Mouse (Mus musculus) cerebellum, adult 11 months (tissue): ENCODE measurements around the gene Rhof.
A peak's percentile ranks its signal among the peaks of the same experiment; 100 is the strongest.

ENCODE experiments used
- DNase-seq: peaks from one replicate; pipeline ENCODE4 v3.0.0; 2022

Rhof gene

DNA sequence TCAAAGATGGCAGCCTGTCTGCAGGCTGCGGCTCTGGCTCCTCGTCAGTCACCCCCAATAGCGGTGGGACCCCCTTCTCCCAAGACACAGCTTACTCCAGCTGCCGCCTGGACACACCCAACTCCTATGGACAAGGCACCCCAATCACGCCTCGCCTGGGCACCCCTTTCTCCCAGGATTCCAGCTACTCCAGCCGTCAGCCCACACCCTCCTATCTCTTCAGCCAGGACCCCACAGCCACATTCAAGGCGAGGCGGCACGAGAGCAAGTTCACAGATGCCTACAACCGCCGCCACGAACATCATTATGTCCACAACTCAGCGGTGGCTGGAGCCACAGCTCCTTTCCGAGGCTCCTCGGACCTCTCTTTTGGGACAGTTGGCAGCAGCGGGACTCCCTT lies 15.1 kb upstream of the Rhof start:
- no peak for DNase-seq

DNA sequence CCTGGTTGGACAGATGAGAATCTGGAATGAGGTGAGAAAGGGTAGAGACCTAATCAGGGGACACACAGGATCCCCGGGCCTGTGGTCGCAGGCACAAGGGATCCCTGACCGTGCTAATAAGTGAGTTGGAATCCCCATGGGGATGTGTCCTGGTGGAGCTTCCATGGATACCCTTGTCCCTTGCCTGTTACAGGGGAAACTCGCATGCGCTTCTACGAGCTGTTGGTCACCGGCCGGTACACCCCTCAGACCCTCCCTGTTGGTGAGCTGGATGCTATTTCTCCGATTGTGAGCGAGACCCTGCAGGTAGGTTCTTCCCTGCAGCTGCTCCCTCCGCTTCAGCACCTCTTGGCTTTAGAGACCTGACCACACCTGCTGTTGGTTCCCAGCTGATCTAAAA lies 13.9 kb upstream of the Rhof start:
- no peak for DNase-seq

DNA sequence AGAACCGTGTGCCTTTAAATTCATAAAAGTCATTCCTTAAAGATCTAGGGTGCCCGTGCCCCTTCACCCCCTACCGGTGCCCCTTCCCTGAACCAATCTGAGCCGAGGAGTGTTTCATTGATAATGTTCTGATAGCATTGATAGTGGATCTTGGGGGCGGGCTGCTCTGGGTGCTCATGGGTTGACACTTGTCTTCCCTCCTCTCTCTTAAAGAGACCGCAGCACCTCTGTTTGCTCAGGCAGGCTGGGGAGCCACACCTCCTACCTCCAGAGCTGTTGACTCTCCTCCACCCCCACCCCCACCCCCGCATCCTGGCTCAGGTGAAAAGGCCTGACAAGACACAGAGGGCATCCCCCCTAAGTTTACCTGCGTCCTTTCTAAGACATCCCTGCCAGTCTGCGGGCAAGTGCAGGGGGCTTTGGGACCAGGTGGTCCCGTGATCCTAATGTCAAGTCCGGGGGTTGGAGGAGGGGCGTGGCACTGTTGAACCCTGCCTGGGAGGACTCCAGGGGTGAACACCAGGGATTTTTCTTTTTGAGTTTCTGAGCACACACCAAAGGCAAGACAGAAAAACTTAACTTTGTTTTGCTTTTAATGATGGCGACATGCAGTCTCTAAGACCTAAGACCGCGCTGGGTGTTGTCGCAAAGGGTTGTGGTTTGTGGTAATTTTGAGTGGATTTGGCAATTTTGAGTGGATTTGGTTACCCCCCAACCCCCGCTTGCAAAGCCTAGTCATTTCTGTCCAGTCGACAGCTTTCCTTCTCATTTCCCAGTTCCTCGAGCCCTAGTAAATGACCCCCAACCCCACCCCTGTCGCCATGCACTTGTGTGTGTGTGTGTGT lies 12.5 kb upstream of the Rhof start:
- DNase-seq: no peak

DNA sequence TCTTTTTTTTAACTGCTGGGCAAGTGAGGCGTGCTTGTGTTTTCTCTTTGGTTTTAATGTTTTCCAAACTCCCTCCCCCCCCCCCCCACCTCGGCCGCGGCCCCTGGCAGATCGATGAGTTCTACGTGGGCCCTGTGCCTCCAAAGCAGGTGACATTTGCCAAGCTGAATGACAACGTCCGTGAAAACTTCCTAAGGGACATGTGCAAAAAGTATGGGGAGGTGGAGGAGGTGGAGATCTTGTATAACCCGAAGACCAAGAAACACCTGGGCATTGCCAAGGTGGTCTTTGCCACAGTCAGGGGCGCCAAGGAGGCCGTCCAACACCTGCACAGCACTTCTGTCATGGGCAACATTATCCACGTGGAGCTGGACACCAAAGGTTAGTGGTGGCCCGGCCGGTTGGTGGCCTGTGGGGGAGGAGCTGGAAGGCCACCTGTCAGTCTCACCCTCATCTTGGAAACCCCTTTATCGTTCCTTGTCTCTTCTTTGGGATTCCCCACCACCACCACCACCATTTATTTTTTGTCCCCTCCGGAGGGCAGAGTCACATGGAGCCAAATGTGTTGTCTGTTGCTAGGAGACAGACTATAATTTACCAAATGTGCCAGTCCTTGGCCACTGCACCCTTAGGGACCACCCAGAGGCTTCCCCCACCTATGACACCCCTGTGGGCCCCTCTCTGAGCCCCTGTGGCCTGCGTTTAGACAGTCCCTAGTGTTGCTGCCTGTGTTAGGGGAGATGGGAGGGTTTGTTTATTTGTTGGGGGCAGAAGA lies 11.7 kb upstream of the Rhof start:
- DNase-seq: peak; percentile 45

DNA sequence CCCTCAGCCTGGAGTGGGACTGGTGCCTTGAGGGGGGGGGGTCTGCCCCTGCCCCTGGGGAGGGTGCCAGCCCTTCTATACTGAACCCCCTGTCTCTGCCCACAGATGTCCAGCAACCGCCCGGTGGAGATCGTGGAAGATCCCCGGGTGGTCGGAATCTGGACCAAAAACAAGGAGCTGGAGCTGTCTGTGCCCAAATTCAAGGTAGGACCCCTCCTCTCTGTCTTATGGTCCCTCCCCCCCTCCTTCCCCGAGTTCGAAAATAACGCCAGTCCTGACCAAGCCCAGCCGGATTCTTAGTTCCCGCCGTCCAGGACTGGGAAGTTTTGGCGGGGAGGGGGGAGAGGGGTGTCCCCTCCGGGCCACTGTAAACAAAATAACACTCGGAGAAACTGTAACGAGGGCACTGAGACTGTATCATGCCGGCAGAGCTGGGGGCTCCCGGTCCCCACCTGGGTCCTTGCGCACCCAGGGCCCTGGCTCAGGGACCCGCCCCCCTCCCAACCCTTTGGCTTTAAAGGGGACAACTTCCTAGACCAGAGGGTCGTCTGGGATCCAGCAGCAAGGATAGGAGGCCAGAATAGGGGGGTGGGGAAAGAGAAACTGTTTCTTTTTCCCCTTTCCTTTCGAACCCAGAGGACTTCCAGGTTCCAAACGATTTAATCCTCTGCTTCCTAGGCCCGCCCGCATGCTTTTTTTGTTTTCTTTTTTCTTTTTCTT lies 10.9 kb upstream of the Rhof start:
- DNase-seq: no peak

DNA sequence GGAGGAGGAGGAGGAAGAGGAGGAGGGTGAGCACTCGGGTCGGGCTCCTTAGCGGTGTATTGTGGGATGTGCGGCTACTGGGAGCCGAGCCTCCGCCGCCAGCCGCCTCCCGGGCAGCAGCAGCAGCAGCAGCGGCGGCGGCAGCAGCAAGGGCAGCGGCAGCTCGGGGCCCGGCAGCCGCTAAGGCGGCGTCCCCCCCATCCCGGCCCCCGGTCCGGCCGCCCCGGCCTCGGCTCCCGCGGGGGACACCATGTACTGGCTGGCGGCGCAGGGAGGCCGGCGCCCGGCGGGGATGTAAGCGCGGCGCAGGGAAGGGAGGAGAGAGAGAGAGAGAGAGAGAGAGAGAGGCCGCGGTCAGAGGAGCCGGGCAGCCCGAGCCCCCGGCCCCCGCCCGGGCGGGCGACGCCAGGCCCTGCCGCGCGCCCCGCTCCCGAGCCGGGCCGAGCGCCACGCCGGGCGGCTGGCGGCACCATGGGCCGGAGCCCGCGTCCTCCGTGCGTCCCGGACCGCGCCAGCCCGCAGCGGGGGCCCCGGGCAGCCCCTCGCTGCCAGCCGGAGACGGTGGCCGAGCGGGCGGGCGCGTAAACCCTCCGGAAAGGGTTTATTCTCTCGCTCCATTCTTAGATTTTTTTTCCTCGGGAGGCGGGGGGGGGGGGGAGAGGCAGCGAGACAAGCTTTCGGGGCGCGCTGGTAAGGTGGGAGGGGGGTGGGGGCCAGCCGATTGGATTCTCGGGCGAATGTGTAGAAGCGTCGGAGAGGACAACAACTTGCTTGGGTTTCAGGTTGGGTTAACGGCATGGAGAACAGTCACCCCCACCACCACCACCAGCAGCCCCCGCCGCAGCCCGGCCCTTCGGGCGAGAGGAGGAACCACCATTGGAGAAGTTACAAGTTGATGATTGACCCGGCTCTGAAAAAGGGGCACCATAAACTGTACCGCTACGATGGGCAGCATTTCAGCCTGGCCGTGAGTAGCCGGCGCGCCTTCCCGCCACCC lies 10.0 kb upstream of the Rhof start, which contains the start of gene Setd1b:
Setd1b (plus strand) TSS at position 33 of the 997 bp plus-strand sequence.
- DNase-seq: no peak

DNA sequence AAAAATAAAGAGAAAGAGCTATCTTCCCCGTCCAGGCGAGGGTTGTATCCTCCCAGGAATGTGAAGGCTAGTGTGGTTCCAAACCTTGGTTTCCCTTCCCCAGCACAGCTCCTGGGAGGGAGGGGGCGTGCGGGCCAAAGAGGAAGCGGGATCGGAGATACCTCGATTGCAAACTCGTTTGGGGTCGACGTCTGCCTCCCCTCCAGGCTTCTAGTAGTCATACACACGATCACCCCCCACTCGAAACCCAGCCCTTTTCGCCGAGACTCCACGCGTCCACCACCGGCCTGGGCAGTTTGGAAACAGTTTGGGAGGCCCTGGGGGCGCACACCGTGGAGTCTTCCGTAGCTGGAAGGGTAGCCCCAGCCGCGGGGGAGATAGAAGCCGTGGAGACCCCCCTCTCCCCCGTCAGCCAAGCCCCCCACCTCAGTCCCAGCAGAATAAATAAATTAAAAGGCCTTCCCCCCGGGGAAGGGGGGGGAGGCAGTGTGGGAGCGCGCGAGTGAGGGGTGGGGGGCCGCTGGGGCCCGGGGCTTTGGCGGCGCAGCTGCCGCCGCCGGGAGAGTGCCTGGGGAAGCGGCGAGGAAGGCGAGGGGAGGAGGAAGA lies 9.2 kb upstream of the Rhof start:
- peak; percentile 59 for DNase-seq

DNA sequence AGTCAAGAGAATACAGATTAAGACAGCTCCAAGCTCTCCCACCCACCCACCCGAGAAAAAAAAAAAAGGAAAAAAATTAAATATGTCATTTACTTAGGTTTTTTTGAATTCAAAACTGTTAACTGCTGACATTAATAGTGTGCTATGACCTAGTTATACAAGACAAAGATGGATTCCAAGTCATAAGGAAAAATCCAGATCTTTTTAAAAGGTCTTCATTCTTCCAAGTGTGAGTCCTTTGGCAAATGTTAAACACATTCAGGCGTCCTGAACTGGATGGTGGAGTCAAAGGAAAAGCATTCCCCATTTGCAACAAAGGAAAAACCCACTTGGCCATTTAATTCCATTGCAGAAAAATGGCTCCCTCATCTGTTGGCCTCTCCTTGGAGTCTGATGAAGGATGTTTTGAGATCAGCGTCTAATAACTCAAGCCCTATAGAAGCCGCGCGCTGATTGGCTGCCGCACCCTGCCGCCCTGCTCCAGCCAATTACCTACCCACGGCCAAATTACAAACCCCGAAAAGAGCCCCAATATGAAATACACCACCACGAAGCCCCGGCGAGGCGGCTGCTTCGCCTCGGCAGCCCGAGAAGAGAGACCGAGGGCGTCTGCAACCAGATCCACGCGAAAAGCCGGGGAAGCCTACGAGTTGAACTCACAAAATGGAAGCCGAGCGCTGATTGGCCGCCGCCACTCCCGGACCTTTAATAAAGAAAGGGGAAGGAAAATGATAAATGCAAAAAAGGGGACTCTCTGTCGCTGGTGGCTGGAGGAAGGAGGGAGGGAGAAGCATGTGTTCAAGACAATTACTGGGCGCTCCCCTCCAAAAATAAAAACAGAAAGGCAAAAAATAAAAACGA lies 8.4 kb upstream of the Rhof start:
- DNase-seq: peak; percentile 91

DNA sequence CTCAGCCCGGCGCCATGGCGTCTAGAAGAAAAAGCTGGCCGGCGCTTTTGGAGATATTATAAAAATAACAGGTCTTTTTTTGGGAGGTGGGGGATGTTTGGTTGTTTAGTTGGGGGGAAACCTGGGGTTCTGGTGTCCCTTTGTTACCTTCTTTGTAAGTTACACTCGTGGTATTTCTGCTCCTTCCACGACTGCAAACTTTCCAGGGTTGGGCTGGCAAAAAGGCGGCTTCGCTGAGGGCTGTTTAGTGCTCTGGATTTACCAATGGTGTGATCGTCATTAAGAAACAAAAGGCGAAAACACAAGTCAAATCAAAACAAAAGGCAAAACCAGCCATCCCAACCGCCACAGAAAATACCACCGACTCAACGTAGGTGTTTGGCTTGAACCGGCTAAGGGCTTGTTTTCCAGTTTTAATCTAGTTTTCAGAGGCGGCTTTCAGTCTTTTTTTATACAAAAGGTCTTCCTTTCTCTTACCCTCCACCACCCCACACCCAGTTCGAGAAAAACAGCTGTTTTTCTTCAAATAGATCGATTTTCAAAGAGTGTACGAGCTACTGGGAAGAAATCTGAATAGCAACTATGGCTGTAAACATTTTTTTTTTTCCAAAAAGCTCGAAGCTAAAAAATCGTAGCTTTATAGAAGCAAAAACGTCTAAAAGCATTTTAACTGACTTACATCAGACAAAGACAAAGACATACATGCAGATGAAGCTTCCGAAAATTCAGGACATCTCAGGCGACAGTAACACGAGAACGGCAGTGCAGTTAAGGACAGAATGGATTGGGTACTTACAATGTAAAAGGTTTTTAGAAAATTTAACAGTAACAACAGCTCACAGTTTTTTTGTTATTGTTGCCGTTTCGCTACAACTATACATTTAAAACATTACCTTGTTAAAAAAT lies 7.5 kb upstream of the Rhof start:
- no peak for DNase-seq

DNA sequence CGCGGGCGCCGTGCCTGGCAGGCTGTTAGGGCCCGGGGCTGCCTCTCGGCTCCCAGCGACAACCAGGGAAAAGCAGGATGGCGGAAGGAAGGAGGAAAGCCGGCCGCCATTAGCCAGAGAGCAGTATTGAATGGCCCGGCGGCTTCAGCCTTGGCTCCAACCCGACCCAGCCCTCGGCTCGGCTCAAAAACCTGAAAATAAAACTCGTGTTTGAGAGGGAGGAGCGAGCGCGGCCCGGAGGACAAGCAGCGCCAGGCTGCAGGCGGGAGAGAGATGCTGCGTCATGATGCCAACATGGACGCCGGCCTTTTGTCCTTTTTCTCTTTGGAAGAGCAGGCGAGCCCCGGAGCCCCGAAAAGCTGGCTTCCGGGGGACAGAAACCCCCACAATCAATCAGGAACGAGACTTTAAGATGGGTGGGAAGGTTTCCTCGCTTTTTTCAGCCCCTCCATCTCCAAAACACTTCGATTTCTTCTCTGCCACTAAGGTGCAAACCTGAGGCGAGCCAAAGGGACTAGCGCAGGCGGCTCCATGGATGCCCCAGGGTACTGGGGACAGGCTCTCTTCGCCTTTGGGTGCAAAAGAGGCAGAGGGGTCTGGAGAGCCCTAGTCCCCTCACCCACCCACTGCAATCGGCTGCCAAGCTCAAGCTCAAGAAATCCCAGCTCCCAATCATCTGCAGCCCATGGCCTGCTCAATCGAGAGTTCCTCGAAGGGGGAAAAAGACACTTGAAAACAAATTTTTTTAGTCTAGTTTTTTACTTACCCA lies 6.6 kb upstream of the Rhof start:
- DNase-seq: peak; percentile 91

DNA sequence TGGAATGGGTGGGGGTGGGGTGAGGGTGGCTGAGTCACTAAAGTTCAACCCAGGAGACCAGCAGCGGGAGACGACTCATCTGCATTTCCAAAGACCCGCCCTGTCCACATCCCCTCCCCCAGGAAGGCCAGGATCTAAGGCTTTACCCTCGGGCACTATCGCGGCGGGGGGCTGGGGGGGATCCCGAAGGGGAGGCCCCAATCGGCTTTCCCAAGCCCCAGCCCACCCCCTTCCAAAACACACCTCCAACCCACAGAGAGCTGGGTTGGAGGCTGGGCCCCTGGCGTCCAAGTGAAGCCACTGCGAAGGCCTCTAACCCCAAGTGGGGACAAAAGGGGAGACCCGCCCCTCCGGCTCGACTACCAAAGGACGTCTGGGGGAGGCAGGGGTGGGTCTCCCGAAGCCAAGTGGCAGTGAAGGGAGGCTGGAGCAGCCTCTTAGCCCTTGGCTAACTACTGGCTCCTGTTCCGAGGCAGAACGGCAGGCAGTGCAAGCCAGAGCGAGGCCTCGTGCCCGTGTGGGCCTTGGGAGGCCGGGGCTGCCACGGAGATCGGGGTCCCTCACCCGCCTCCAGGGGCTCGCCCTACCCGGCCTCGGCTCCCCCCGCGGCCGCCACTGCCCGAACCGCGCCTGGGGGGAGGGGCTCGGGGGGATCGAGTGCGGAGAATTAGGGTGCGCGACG lies 5.9 kb upstream of the Rhof start:
- DNase-seq: no peak

DNA sequence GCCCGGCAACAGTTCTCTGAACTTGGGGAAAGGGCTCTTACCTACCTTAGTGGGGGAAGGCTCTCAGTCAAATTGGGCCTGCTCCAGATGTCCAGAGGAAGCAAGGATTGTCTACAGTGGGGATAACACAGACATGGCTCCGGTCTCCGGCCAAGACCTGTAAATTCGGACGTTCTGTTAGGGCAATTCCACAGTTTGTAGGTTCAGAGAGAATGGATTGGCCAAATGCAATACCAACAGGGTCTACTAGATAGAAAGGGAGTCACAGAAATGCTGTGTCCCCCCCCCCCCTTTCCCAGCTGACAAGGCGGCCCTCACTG lies 5.4 kb upstream of the Rhof start:
- DNase-seq: no peak

DNA sequence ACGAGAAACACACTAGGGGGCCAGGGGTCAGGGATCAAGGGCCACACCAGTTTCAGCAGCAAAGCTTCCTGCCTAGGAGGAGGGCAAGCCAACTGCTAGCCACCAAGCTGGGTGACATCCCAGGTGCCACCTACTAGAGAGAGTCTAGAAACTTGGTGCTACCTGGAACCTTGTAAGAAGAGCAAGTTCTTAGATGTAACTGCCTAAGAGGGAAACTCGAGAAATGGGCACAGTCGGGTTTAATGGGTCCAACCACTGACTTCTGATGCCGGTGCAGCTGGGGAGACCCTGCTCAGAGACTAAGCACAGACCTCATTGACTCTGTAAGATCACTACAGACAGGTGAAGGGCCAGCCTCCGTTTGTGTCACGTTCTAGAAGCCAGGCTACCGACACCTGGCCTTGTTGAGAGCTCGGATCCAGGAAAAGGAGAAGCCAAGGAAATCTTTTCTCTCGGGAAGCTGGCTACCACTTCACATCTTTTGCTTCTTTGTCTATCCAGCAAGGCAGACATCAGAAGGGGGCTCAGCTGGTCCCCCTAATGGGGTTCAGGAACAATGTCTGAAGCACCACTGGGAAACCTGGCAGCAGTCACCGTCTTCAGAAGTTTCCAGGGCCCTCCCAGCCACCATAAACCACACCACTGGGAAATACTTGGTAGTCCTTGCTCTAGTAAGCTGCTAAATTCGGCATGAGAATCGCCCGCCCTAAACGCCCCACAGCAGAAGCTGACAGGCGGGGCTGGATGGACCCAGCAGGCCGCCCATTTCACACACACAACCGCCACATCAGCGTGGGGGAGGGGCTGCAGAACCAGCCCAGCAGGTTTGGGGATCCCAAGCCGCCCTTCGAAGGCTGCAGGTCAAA lies 4.8 kb upstream of the Rhof start:
- DNase-seq: peak; percentile 67

DNA sequence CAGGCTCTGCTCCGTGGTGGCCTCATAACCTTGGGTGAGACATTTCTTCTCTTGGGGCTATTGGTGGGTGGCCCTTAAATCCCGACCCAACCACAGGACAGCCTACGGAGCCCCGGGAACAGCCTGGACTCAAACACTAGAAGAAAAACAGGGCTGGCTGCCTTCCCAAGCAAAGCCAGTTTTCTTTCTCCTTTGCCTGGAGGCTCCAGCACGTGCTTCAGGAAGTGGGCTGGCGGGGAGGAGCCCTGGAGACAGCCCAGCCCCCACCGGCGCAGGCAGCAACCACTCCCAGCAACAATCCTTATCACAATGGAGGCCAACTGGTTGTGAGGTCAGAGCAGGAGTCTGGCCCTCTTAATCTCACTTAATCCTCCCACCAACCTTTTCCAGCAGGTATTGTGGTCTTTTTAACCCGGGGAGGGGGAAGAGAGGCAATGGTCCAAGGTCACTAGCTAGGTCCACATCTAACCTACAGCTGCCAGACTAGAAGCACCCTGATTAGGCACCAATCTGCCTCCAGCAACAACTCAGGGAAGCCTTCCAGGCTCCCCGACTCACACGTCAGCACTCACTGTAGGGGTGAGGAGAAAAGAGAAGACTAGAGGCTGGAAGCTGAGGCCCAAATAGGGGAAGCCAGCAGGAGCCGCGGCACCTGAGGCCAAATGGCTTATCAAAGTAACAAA lies 4.0 kb upstream of the Rhof start:
- DNase-seq: peak; percentile 67

DNA sequence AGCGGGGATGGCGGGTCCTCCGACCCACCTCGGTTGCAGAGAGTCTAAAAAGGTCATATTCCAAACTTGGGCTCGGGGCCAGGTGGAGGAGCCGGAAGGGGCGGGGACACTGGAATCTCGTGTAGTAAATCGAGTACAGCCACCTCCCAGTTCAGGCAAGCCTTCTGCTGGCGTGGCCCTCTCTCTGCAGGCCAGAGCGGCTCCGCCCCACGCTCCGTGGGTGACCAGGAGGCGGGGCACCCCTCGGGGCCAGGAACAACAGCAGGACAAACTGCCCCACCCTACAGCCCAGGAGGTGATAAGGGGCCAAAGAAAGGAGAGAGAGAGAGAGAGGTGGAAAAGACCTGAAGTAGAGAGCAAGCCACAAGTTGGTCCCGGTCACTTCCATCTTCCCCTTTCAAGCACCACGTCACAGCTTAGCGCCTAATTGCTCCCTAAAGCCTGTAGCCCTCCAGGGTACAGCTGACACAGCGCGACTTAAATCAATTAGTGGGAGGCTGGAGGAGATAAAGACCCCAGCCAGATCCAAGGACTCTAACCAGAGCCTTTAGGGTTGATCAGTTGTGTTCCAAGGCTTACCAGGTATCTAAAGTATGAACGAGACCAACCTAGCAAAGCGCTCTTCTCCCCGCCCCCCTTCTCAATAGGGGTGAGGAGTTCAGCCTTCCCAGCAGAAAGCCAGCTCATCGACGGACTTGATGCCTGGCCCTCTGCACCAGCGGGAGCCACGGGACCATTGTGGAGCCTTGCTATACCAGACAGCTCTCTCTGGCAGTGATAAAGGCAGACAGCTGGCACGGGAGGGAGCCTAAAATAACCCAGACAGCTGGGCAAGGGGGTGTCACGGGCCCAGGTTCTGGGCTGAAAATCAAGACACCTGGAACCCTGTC lies 3.2 kb upstream of the Rhof start:
- DNase-seq: peak; percentile 73
